Mouse (Mus musculus) spleen, adult 2 months (tissue): ENCODE results near the gene Epha8. TPM values are rescaled to one million over a fixed set of nuclear protein-coding genes. Genes with fewer than 3 reads are reported as not detected.

Experiments
- DNase-seq, 2 experiments: peaks; one replicate each; pipeline versions ENCODE4 v3.0.0 to v3.0.0-alpha.2; 2012 to 2021; ENCODE audit warnings: low spot score in 2 of 2, low read depth in 1 of 2
- H3K27ac ChIP-seq: fragments of 200-500 bp; 2 replicates; pipeline ENCODE4 v1.5.1; 2012; ENCODE audit warnings: low read length, inconsistent platforms; ENCODE audit not compliant: insufficient read depth
- H3K27me3 ChIP-seq: fragments of 200-500 bp; 2 replicates; pipeline ENCODE4 v1.6.1; 2012; ENCODE audit warnings: mild to moderate bottlenecking, moderate library complexity, low read length, inconsistent platforms; ENCODE audit not compliant: control insufficient read depth, insufficient read depth
- H3K36me3 ChIP-seq: fragments of 200-500 bp; 2 replicates; pipeline ENCODE4 v1.6.1; 2012; ENCODE audit warnings: mild to moderate bottlenecking, low read length, inconsistent platforms; ENCODE audit not compliant: control insufficient read depth, insufficient read depth
- H3K4me1 ChIP-seq: fragments of 200-500 bp; 2 replicates; pipeline ENCODE4 v1.6.1; 2011; ENCODE audit warnings: inconsistent platforms; ENCODE audit not compliant: control insufficient read depth, insufficient read depth, insufficient read length
- H3K4me3 ChIP-seq: fragments of 200-500 bp; 2 replicates; pipeline ENCODE4 v1.5.1; 2011; ENCODE audit warnings: mild to moderate bottlenecking, inconsistent platforms; ENCODE audit not compliant: insufficient read depth, insufficient read length; ENCODE audit errors: extremely low read depth
- CTCF ChIP-seq: fragments of 200-500 bp; IDR thresholded peaks from 2 replicates; pipeline ENCODE4 v1.5.1; 2011; ENCODE audit warnings: mild to moderate bottlenecking, inconsistent platforms; ENCODE audit not compliant: insufficient read depth, insufficient read length, insufficient replicate concordance; ENCODE audit errors: extremely low read depth
- POLR2A ChIP-seq: fragments of 200-500 bp; IDR thresholded peaks from 2 replicates; pipeline ENCODE4 v1.6.1; 2011; ENCODE audit warnings: low read depth, low read length, inconsistent platforms
- WGBS: fragments of 180-500 bp; shearing (Covaris S2); methylation state at CpG from one replicate; pipeline ENCODE4 v1.1.7; 2018; 5-methylcytosine and 5-hydroxymethylcytosine counted together
- polyA plus RNA-seq: library from polyadenylated mRNA; depleted of rRNA; stranded (reverse); fragments of >200 nt; gene quantifications from 2 replicates; pipeline ENCODE4 v1.2.3, GENCODE M21; 2012

Gene Epha8
- polyA plus RNA-seq, 1 experiment = 0.46 TPM

DNA sequence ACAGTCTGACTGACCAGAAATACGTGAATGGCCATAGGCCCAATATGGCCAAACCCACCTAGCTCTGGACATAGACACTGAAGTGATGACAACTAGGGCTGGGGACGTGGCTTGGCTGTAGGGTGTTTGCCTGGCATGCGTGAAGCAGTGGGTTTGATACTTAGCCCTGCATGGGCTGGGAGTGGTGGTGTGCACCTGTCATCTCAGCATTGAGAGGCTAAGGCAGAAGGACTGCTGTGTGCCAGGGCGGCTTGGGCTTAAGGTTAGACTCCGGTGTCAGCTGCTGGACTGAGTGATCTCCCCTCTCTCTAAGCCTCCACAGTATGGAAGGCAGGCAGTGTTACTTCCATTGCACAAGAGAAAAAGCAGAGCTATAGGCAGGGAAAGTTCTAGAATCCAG lies 18.7 kb downstream of the Epha8 start:
- WGBS = 90% methylated on average over 5 of the region's 5 CpGs
- Histone ChIP-seq H3K27me3 (no peaks in the 10 kb centered on the region), H3K27ac (no peak overlapping the region), H3K4me3 (no peak overlapping the region), H3K4me1 (no peaks in the 10 kb centered on the region), H3K36me3 (no peaks in the 10 kb centered on the region)
- TF ChIP-seq CTCF (no peak), POLR2A (no peak)
- no peak for DNase-seq

DNA sequence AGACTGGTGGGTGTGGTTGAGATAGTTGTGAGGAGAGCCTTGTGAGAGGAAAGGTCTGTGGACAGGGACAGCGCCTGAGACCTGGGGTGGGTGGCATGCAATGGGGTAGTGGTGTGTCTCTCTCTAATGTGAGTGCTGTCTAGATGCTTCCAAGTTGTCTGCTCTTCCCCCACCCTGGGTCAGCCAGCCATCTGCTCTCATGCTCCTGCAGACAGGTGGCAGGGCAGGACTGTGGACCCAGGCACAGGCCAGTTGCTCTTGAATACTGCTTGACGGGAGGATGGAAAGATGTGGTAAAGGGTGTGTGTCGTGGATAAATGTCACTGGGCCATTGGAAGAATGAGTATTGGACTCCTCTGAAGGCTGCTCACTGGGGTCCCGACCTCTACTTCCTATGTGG lies 19.3 kb downstream of the Epha8 start:
- H3K4me1 ChIP-seq = no peaks in the 10 kb centered on the region
- no peaks in the 10 kb centered on the region for H3K27me3 ChIP-seq
- no peak for TF ChIP-seq CTCF
- TF ChIP-seq POLR2A = no peak
- WGBS = 60% methylated on average over 4 of the region's 4 CpGs
- no peak for DNase-seq
- H3K4me3 ChIP-seq = no peak overlapping the region
- H3K36me3 ChIP-seq = no peaks in the 10 kb centered on the region
- H3K27ac ChIP-seq = no peak overlapping the region

DNA sequence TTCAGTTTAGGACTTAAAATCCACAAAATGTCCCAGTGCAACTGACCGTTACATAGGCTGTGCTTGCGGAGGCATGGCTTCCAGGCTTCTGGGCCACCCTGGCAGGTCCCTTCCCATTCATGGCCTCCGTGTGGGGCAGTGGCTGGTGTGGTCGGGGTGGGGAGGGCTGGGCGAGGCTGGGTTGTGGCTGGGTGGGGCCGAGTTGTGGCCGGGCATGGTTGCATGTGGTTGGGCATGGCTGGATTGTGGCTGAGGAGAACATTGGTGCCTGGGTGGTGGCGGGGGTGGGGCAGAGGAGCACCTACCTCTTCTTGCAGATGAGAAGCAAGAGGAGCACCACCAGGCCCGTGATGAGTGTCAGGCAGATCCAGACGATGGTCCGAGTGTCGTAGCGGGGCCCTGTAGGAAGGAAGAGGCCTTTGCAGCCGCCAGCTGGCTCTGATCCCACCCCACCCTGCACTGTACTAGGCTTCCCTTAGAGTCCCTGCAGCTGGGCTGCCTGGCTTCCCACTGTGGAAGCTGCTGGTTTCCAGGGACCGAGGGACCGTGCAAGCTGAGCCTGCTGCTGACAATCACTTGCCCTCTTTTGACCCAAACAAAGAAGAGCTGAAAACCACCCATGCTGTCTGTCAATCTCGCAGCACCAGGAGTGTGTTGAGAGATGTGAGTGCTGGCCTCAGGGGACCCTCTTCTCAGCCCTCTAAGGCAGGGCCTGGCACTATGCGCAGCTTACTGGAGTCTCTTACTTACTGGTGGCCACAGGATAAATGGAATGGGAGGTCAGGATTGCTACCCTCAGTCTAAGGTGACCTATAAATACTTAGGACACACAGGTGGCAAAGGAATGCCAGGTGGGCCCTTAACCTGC lies 21.6 kb downstream of the Epha8 start:
- TF ChIP-seq CTCF (no peak), POLR2A (no peak)
- Histone ChIP-seq H3K27ac (no peak overlapping the region), H3K36me3 (no peaks in the 10 kb centered on the region), H3K4me1 (no peaks in the 10 kb centered on the region), H3K27me3 (no peaks in the 10 kb centered on the region), H3K4me3 (no peak overlapping the region)
- 41% methylated on average over 18 of the region's 18 CpGs for WGBS
- DNase-seq = no peak

- 71% methylated on average over 8 of the region's 8 CpGs for WGBS
- Histone ChIP-seq H3K36me3 (no peaks in the 10 kb centered on the region), H3K27me3 (no peaks in the 10 kb centered on the region), H3K27ac (no peak overlapping the region), H3K4me1 (no peaks in the 10 kb centered on the region), H3K4me3 (no peak overlapping the region)
- no peak for DNase-seq
- TF ChIP-seq CTCF (no peak), POLR2A (no peak)
Observed at GRCm38 (mm10) chr4:136930474-136930873, 26.1 kb downstream of the Epha8 start.

- Histone ChIP-seq H3K36me3 (no peaks in the 10 kb centered on the region), H3K27ac (no peak overlapping the region), H3K4me3 (no peak overlapping the region), H3K4me1 (no peaks in the 10 kb centered on the region), H3K27me3 (no peaks in the 10 kb centered on the region)
- WGBS = 14% methylated on average over 5 of the region's 5 CpGs
- TF ChIP-seq POLR2A (no peak), CTCF (no peak)
- DNase-seq = no peak
Observed at GRCm38 (mm10) chr4:136928928-136929327, 27.7 kb downstream of the Epha8 start.

DNA sequence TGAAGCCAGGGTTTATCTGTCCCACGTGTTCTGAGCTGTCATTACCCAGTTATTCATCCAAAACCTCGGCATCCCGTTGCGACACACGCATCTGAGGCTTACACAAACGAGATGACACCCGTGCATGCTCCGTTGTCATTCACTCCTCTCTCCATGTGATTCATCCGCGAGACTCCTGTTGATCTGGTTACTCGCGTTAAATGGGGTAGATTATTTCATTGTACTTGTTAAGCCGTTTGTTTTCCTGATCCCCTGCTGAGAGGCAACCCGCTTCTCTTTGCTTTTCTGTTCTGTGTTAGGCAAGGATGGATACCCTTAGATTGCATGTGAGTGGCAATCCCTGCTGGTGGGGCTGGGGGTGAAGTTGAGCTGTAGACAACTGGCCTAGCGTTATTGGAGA lies 30.8 kb downstream of the Epha8 start:
- no peaks in the 10 kb centered on the region for H3K4me1 ChIP-seq
- DNase-seq = no peak
- WGBS = 36% methylated on average over 15 of the region's 15 CpGs
- no peak overlapping the region for H3K27ac ChIP-seq
- TF ChIP-seq CTCF (no peak), POLR2A (no peak)
- no peaks in the 10 kb centered on the region for H3K27me3 ChIP-seq
- no peak overlapping the region for H3K4me3 ChIP-seq
- no peaks in the 10 kb centered on the region for H3K36me3 ChIP-seq

- DNase-seq = no peak
- no peak for TF ChIP-seq POLR2A
- TF ChIP-seq CTCF = no peak
- H3K4me1 ChIP-seq = no peaks in the 10 kb centered on the region
- no peak overlapping the region for H3K4me3 ChIP-seq
- H3K27ac ChIP-seq = no peak overlapping the region
- H3K36me3 ChIP-seq = no peaks in the 10 kb centered on the region
- H3K27me3 ChIP-seq = no peaks in the 10 kb centered on the region
- 7% methylated on average over 6 of the region's 6 CpGs for WGBS
Observed at GRCm38 (mm10) chr4:136924529-136924928, 32.1 kb downstream of the Epha8 start.
